Comparison of ENCODE assay signal across 13 mouse cellular contexts in the genomic region with DNA sequence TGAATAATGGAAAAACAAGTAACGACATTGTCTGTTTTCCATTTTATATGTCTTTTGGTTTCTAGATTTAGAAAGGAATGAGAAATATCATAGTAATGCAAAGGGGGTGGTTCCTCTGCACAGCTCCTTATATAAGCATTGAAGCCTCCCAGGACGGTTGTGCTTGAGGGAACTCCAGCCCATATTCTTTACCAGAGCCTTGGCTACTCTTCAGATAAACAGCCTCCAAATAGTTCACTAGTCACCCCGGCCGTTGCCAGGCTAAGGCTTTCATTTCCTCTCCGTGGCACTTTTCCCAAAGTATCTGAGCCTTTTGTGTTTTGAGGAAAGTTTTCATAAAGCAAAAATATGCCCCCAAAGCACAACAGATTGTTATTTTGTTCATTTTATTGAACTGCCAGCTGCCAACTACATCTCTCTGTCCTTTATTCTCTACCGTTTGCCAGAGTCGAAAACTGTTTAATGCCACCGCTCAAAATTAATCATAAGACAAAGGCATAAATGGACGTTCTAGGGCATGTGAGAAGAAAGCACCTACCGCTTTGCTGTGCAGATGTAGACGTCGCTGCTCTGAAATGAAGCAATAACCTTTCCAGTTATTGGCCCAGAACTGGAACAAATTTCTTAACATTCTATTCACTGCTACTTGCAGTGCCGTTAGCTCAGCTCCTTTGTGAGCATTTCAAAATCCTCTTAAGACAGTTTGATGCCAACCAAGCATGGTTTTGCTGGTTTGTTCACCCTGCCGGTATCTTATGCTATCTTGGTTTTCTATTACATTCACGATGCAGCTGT.
A peak's percentile ranks its signal among the peaks of the same experiment; 100 is the strongest.
DNase-seq lines count a peak whose midpoint lies in the region; ATAC-seq lines count a peak whose summit lies in the region.
"Had no signal": no experiment of that assay in that cellular context is flagged by ENCODE, and none has a peak within 500 bp of the region (broad histone marks: within the 10 kb centered on the region; RNA-seq: fewer than 3 reads in every experiment).

No protein-coding gene starts in this region.

- ATAC-seq in embryonic facial prominence, embryonic 14.5 days (ENCODE audit: low read depth), result 0 out of 2 replicates have a peak, but pooled peaks have one; percentile 12
- ATAC-seq in lung, embryonic 16.5 days (ENCODE audit: low read depth), result 0 out of 2 replicates have a peak, but pooled peaks have one; percentile 64
- peak; percentile 42; the same call in 1 of the 2 replicates for ATAC-seq in midbrain, embryonic 15.5 days (replicated peaks)
- ATAC-seq: intestine, postnatal 0 days had no signal

- H3K4me1 ChIP-seq in embryonic facial prominence, embryonic 14.5 days (ENCODE audit: control insufficient read depth, insufficient read depth, low read length), result no peaks in the 10 kb centered on the region
- no peaks in the 10 kb centered on the region for H3K4me1 ChIP-seq in embryonic facial prominence, embryonic 10.5 days
- H3K4me1 ChIP-seq in lung, embryonic 16.5 days (replicated peaks; ENCODE audit: control insufficient read depth, insufficient read depth, low read length), result no peaks in the 10 kb centered on the region
- no peaks in the 10 kb centered on the region for H3K4me1 ChIP-seq in midbrain, embryonic 15.5 days
- H3K4me1 ChIP-seq: forebrain, embryonic 10.5 days; heart, embryonic 12.5 days had no signal

- H3K4me2 ChIP-seq in embryonic facial prominence, embryonic 14.5 days (ENCODE audit: low read depth, low read length), result no peak overlapping the region
- H3K4me2 ChIP-seq in lung, embryonic 16.5 days (ENCODE audit: low read depth, low read length), result no peak overlapping the region
- 0 out of 2 replicates have a peak overlapping the region, but pooled peaks have one; percentile 2 for H3K4me2 ChIP-seq in midbrain, embryonic 15.5 days
- H3K4me2 ChIP-seq: heart, embryonic 12.5 days had no signal

- H3K9ac ChIP-seq in embryonic facial prominence, embryonic 14.5 days (ENCODE audit: low read depth, low read length), result no peak overlapping the region
- no peak overlapping the region for H3K9ac ChIP-seq in lung, embryonic 16.5 days (ENCODE audit: low read length)
- no peak overlapping the region for H3K9ac ChIP-seq in midbrain, embryonic 15.5 days
- H3K9ac ChIP-seq: heart, embryonic 12.5 days had no signal

- H3K27ac ChIP-seq in embryonic facial prominence, embryonic 14.5 days (replicated peaks; ENCODE audit: low read depth, low read length), result no peak overlapping the region
- no peak overlapping the region for H3K27ac ChIP-seq in embryonic facial prominence, embryonic 10.5 days (replicated peaks)
- 0 out of 2 replicates have a peak overlapping the region, but pooled peaks have one; percentile 8 for H3K27ac ChIP-seq in lung, embryonic 16.5 days (ENCODE audit: low read length)
- H3K27ac ChIP-seq in midbrain, embryonic 15.5 days, result no peak overlapping the region
- H3K27ac ChIP-seq: forebrain, embryonic 10.5 days had no signal

- no peak overlapping the region for H3K4me3 ChIP-seq in embryonic facial prominence, embryonic 14.5 days (ENCODE audit: low read depth, low read length)
- no peak overlapping the region for H3K4me3 ChIP-seq in embryonic facial prominence, embryonic 10.5 days
- no peak overlapping the region for H3K4me3 ChIP-seq in lung, embryonic 16.5 days (ENCODE audit: low read length)
- no peak overlapping the region for H3K4me3 ChIP-seq in midbrain, embryonic 15.5 days
- H3K4me3 ChIP-seq: forebrain, embryonic 10.5 days; heart, embryonic 12.5 days had no signal

- peak; percentile 71 for DNase-seq in embryonic facial prominence, embryonic 14.5 days (ENCODE audit: low spot score)
- DNase-seq in embryonic facial prominence, embryonic 10.5 days (ENCODE audit: low spot score), result no peak
- no peak for DNase-seq in lung, postnatal 14 days
- DNase-seq in gastrocnemius, postnatal 10 days, result peak; percentile 10
- DNase-seq in right cerebral cortex, postnatal 14 days, result no peak
- DNase-seq in ovary, adult 18-20 months (ENCODE audit: low spot score), result no peak
- DNase-seq: cerebellum, postnatal 14 days; kidney, postnatal 4 days had no signal

- H3K27me3 ChIP-seq in embryonic facial prominence, embryonic 14.5 days (replicated peaks; ENCODE audit: control insufficient read depth, insufficient read depth, low read length), result no peaks in the 10 kb centered on the region
- H3K27me3 ChIP-seq in embryonic facial prominence, embryonic 10.5 days (replicated peaks; ENCODE audit: low read depth, poor library complexity, severe bottlenecking), result no peaks in the 10 kb centered on the region
- no peaks in the 10 kb centered on the region for H3K27me3 ChIP-seq in lung, embryonic 16.5 days (ENCODE audit: control insufficient read depth, insufficient read depth, low read depth, low read length)
- no peaks in the 10 kb centered on the region for H3K27me3 ChIP-seq in midbrain, embryonic 15.5 days (replicated peaks)
- H3K27me3 ChIP-seq: heart, embryonic 12.5 days had no signal

- H3K36me3 ChIP-seq in embryonic facial prominence, embryonic 14.5 days (ENCODE audit: control insufficient read depth, insufficient read depth, low read length), result no peaks in the 10 kb centered on the region
- H3K36me3 ChIP-seq in embryonic facial prominence, embryonic 10.5 days (replicated peaks), result no peaks in the 10 kb centered on the region
- no peaks in the 10 kb centered on the region for H3K36me3 ChIP-seq in lung, embryonic 16.5 days (ENCODE audit: control insufficient read depth, insufficient read depth, low read length)
- H3K36me3 ChIP-seq in midbrain, embryonic 15.5 days (replicated peaks), result no peaks in the 10 kb centered on the region
- H3K36me3 ChIP-seq: forebrain, embryonic 10.5 days; heart, embryonic 12.5 days had no signal

- no peaks in the 10 kb centered on the region for H3K9me3 ChIP-seq in embryonic facial prominence, embryonic 14.5 days (ENCODE audit: control insufficient read depth, low read length)
- no peaks in the 10 kb centered on the region for H3K9me3 ChIP-seq in embryonic facial prominence, embryonic 10.5 days
- no peaks in the 10 kb centered on the region for H3K9me3 ChIP-seq in lung, embryonic 16.5 days (ENCODE audit: control insufficient read depth, low read length)
- no peaks in the 10 kb centered on the region for H3K9me3 ChIP-seq in midbrain, embryonic 15.5 days
- H3K9me3 ChIP-seq: forebrain, embryonic 10.5 days; heart, embryonic 12.5 days had no signal

- WGBS in embryonic facial prominence, embryonic 14.5 days, result 68% methylated on average over 15 of the region's 15 CpGs
- 87% methylated on average over 15 of the region's 15 CpGs for WGBS in embryonic facial prominence, embryonic 10.5 days
- 67% methylated on average over 15 of the region's 15 CpGs for WGBS in lung, embryonic 16.5 days
- 41% methylated on average over 15 of the region's 15 CpGs for WGBS in midbrain, embryonic 15.5 days

Comparison
In these comparisons a context has a peak if more than half of its experiments do, and no peak if none do; other contexts are left out.
1. DNase-seq: peak in embryonic facial prominence, embryonic 14.5 days (single experiment) and gastrocnemius, postnatal 10 days (single experiment); none in embryonic facial prominence, embryonic 10.5 days (single experiment), lung, postnatal 14 days (single experiment), right cerebral cortex, postnatal 14 days (single experiment) and ovary, adult 18-20 months (single experiment).
2. ATAC-seq: peak in every context shown above with its lines; median percentile 64 in lung, embryonic 16.5 days; 42 in midbrain, embryonic 15.5 days; 12 in embryonic facial prominence, embryonic 14.5 days.